Mouse (Mus musculus) hindbrain, embryonic 15.5 days (tissue): ENCODE measurements around the gene Traf3ip3. TPM values are rescaled to one million over a fixed set of nuclear protein-coding genes. Genes with fewer than 3 reads are reported as not detected.

Experiments
- ATAC-seq: fragments of 200-750 bp; cut with Nextera tagmentation; 2 replicates; pipeline ENCODE4 v1.8.0; 2017; ENCODE audit warnings: low read depth, moderate number of reproducible peaks, moderate TSS enrichment; ENCODE audit not compliant: low FRiP score
- H3K27ac ChIP-seq: fragments of 300-500 bp; sonication (generic); replicated peaks from 2 replicates; pipeline ENCODE4 v1.5.1; 2015; ENCODE audit warnings: mild to moderate bottlenecking, inconsistent platforms
- H3K27me3 ChIP-seq: fragments of 300-500 bp; sonication (generic); 2 replicates; pipeline ENCODE4 v1.6.1; 2015; ENCODE audit warnings: control low read depth, inconsistent platforms
- H3K36me3 ChIP-seq: fragments of 300-500 bp; sonication (generic); 2 replicates; pipeline ENCODE4 v1.6.1; 2015; ENCODE audit warnings: control low read depth, inconsistent platforms
- H3K4me1 ChIP-seq: fragments of 300-500 bp; sonication (generic); replicated peaks from 2 replicates; pipeline ENCODE4 v1.6.1; 2015; ENCODE audit warnings: control low read depth, inconsistent platforms
- H3K4me2 ChIP-seq: fragments of 300-500 bp; sonication (generic); 2 replicates; pipeline ENCODE4 v1.6.1; 2015; ENCODE audit warnings: moderate library complexity, mild to moderate bottlenecking, inconsistent platforms
- H3K4me3 ChIP-seq: fragments of 300-500 bp; sonication (generic); 2 replicates; pipeline ENCODE4 v1.5.1; 2015; ENCODE audit warnings: mild to moderate bottlenecking, inconsistent platforms
- H3K9ac ChIP-seq: fragments of 300-500 bp; sonication (generic); 2 replicates; pipeline ENCODE4 v1.6.1; 2015; ENCODE audit warnings: inconsistent platforms
- H3K9me3 ChIP-seq: fragments of 300-500 bp; sonication (generic); 2 replicates; pipeline ENCODE4 v1.6.1; 2016; ENCODE audit warnings: control low read depth, inconsistent platforms
- WGBS: fragments of 180-500 bp; shearing (Covaris S2); methylation state at CpG from one replicate; pipeline ENCODE4 v1.1.7; 2015; 5-methylcytosine and 5-hydroxymethylcytosine counted together
- polyA plus RNA-seq: library from polyadenylated mRNA; unstranded; fragments of >200 nt; fragmentation: Nextera tagmentation; extraction: Ambion mirVana; gene quantifications from 2 replicates; pipeline ENCODE4 v1.2.1, GENCODE M21; 2015

Traf3ip3 gene
- polyA plus RNA-seq: 2.3 and 2.5 TPM in 2 replicates

DNA sequence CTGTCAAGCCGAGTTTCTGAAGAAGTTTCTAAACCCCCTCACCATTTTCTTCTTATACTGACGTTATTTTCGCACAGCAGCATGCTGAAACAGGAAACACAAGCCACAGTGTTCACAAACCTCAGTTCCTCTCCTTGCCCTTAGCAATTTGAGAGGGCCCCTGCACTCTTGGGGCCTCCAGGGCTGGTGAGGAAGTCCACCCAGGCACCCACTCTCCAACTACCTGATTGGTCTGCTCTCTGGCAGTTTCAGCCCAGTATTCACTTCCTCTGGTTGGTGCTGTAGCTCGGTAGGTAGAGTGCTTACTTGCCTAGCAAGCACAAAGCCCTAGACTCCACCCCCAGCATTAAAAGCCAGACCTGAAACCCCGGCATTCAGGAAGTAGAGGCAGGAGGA is at the start of gene Traf3ip3:
Gene Traf3ip3 (minus strand): TSS at position 321 of the 396 bp plus-strand sequence.
- H3K4me1 ChIP-seq: no peaks in the 10 kb centered on the region
- H3K4me2 ChIP-seq: no peak within 1 kb of the TSS
- H3K36me3 ChIP-seq: no peaks in the 10 kb centered on the region
- 71% methylated on average over 5 of the region's 5 CpGs for WGBS
- H3K27me3 ChIP-seq: no peaks in the 10 kb centered on the region
- H3K9ac ChIP-seq: no peak within 1 kb of the TSS
- no peak within 1 kb of the TSS for H3K27ac ChIP-seq
- no peak for ATAC-seq
- H3K4me3 ChIP-seq: no peak within 1 kb of the TSS
- H3K9me3 ChIP-seq: no peaks in the 10 kb centered on the region

DNA sequence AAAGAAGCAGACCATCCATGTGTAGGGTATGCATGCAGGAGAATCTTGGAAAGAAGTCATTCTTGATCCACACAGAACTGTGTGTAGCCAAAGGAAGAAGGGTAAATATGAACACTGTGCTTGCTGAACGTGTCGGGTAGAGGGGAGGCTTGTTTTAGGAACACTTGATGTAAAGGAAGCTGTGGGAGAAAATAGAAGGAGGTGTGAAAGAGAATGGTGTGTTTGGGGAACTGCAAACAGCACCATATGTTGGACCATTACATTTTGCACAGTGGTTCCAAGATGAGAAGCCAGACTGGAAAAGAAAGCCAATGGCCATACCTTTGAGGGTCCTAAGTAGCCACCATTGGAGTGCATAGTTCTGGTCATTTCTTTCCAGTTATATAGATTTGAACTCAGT is 48.5 kb upstream of the Traf3ip3 start:
- no peak overlapping the region for H3K27ac ChIP-seq
- H3K4me1 ChIP-seq: no peaks in the 10 kb centered on the region
- no peak for ATAC-seq
- no peaks in the 10 kb centered on the region for H3K9me3 ChIP-seq
- WGBS: 86% methylated on average over 2 of the region's 2 CpGs
- no peak overlapping the region for H3K4me2 ChIP-seq
- no peaks in the 10 kb centered on the region for H3K36me3 ChIP-seq
- no peak overlapping the region for H3K4me3 ChIP-seq
- no peak overlapping the region for H3K9ac ChIP-seq
- H3K27me3 ChIP-seq: no peaks in the 10 kb centered on the region

DNA sequence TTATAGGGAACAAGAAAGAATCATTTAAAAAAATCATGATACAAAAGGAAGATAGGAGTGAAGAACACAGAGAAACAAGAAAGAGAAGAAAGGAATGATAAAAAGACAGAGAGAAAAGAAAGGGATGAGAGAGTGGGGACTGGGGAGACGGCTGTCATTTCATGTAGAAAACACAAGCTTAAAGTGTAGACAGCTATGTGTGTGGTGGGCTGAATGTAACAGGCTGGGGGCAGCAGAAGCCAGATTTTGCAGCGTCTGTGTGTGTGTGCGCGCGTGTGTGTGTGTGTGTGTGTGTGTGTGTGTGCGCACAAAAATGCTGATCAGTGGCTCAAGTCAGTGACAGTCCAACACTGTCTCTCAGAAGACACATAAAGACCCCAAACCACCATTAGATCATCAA is 42.7 kb upstream of the Traf3ip3 start:
- H3K36me3 ChIP-seq: no peaks in the 10 kb centered on the region
- H3K4me3 ChIP-seq: no peak overlapping the region
- no peak for ATAC-seq

DNA sequence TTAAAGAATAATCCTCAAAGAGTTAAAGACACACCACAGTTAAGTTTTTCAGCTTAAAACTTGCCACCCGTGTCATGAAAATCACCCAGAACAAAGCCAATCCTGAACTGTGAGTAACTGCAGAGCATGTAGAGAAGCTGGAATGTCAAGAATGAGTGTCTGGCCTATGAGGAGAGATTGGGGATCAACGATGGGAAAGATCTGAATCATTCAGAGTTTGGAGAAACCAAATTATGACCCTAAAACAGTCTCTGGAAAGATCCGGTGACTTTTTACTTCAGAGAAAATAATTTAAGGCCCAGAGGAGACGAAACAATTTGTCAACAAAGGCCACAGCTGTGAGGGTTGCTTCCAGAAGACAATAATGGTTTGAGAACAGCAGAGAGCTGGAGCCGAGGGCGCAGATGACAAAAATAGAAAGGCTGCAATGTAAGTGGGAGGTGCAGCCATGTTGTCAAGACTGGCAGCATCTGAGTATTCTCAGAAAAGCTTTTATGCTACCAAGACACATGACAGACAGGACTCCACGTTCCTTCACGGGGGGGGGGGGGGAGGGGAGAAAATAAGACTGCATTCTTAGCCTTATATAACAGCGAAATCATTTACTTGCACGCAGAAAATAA is 42.2 kb upstream of the Traf3ip3 start:
- Histone ChIP-seq H3K4me1 (no peaks in the 10 kb centered on the region), H3K4me3 (no peak overlapping the region), H3K9ac (no peak overlapping the region), H3K36me3 (no peaks in the 10 kb centered on the region), H3K27ac (no peak overlapping the region), H3K4me2 (no peak overlapping the region), H3K9me3 (no peaks in the 10 kb centered on the region), H3K27me3 (no peaks in the 10 kb centered on the region)
- 47% methylated on average over 10 of the region's 10 CpGs for WGBS
- ATAC-seq: no peak

More for the DNA sequence above, 42.7 kb upstream of the Traf3ip3 start:
- Histone ChIP-seq H3K4me1 (no peaks in the 10 kb centered on the region), H3K9me3 (no peaks in the 10 kb centered on the region), H3K4me2 (no peak overlapping the region), H3K27ac (no peak overlapping the region), H3K9ac (no peak overlapping the region), H3K27me3 (no peaks in the 10 kb centered on the region)
- 76% methylated on average over 6 of the region's 6 CpGs for whole genome bisulfite sequencing

DNA sequence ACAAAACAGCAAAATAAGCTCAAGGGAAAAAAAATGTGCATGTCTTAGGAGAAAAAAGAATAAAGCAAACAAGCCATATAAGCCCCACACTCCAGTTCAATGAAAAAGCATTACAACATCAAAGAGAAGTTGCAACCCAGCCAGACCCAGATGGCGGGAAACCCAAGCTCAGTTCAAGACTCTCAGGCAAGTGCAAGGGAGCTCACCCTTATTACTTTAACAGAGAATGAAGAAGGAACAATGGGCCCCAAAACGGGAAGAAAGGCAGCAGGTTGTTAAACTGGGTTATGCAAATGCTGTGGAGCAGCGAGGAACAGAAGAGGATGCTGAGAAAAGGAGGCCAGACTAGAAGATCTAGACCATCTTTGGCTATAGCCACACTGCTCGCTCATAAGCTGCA is 41.4 kb upstream of the Traf3ip3 start:
- no peak overlapping the region for H3K4me3 ChIP-seq
- no peak overlapping the region for H3K9ac ChIP-seq
- 53% methylated on average over 4 of the region's 4 CpGs for WGBS
- ATAC-seq: no peak
- H3K27me3 ChIP-seq: no peaks in the 10 kb centered on the region
- H3K9me3 ChIP-seq: no peaks in the 10 kb centered on the region
- no peaks in the 10 kb centered on the region for H3K36me3 ChIP-seq
- no peaks in the 10 kb centered on the region for H3K4me1 ChIP-seq
- H3K27ac ChIP-seq: no peak overlapping the region
- no peak overlapping the region for H3K4me2 ChIP-seq

DNA sequence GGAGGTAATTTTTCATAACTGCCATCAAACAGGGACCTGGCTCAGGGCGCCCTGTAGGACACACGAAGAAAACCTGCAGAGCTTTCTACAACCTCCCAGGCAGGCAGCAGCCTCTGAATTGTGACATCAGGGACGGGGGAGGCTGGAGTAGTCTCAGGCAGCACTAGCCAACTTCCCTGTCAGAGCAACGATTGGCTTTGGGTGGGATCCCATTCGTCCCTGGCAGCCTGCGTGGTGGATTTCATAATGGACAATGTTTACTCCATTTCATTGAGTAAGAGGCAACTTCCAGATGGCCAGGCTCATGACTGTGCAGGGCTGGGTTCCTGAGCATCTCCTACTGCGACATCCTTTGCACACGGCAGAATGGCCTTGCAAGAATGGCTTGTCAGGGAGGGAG is 40.7 kb upstream of the Traf3ip3 start:
- no peaks in the 10 kb centered on the region for H3K36me3 ChIP-seq
- no peaks in the 10 kb centered on the region for H3K4me1 ChIP-seq
- no peak overlapping the region for H3K4me2 ChIP-seq
- 75% methylated on average over 8 of the region's 8 CpGs for WGBS
- H3K9me3 ChIP-seq: no peaks in the 10 kb centered on the region
- ATAC-seq: no peak
- no peak overlapping the region for H3K4me3 ChIP-seq
- H3K9ac ChIP-seq: no peak overlapping the region
- no peaks in the 10 kb centered on the region for H3K27me3 ChIP-seq
- no peak overlapping the region for H3K27ac ChIP-seq

DNA sequence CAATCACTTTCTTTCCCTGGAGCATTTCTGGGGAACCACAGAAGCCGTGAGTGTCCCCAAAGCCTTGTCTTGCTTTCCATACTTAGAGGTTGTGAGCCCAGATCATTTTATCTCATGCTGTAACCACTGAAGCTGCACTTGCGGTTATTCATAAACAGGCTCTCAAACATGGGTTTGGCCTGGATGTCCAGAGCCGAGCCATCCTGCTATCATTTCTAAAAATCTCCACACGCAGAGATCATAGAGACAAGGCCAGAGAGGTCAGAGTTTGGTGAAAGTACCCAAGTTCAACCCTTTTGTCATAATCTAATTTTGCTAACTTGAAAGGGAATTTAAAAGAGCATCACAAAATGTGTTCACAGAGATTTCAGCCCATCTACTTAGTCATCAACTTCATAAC is 39.9 kb upstream of the Traf3ip3 start:
- H3K9me3 ChIP-seq: no peaks in the 10 kb centered on the region
- H3K36me3 ChIP-seq: no peaks in the 10 kb centered on the region
- H3K4me3 ChIP-seq: no peak overlapping the region
- no peaks in the 10 kb centered on the region for H3K27me3 ChIP-seq
- 93% methylated on average over 4 of the region's 4 CpGs for WGBS
- ATAC-seq: no peak
- no peak overlapping the region for H3K9ac ChIP-seq
- H3K27ac ChIP-seq: no peak overlapping the region
- no peaks in the 10 kb centered on the region for H3K4me1 ChIP-seq
- H3K4me2 ChIP-seq: no peak overlapping the region

DNA sequence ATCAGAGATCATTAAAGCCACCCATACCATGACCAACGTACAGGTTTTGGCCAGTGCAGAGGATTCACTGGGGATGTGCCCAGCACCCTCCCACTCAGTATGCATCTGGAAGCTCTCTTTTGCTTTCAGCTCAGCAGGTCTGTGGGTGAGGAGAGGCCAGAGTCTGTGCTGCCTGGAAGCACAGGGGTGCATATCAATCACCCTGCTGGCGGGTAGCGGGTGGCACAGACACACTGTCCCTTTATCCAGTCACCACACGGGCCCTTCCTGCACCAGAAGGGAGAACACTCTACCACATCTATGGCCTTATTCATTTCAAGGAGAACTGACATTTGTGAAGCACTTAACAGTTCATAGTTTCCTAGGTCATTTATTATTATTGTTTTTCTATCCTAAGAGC is 36.9 kb upstream of the Traf3ip3 start:
- H3K27ac ChIP-seq: no peak overlapping the region
- no peak overlapping the region for H3K4me3 ChIP-seq
- H3K27me3 ChIP-seq: no peaks in the 10 kb centered on the region
- H3K36me3 ChIP-seq: no peaks in the 10 kb centered on the region
- 34% methylated on average over 4 of the region's 4 CpGs for WGBS
- no peak for ATAC-seq
- H3K4me1 ChIP-seq: no peaks in the 10 kb centered on the region
- H3K4me2 ChIP-seq: no peak overlapping the region
- no peaks in the 10 kb centered on the region for H3K9me3 ChIP-seq
- H3K9ac ChIP-seq: no peak overlapping the region

DNA sequence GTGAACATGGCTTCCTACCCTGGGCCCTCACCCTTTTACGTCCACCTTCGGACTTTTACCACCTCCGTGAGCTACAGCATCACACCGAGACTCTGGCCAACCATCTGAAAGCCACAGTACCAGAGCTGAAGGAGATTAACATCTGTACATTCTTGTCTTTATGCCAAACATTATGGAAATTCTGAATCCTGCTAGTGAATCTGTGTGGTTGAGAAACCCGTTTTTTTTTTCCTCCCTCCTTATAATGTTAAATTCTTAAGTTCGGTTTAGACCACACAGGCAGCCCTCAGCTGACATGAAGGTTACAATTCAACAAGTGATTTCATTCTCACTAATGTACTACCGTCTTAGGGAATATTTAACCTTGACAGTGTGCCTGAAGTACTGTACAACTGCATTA is 33.4 kb upstream of the Traf3ip3 start:
- H3K27me3 ChIP-seq: no peaks in the 10 kb centered on the region
- H3K9me3 ChIP-seq: no peaks in the 10 kb centered on the region
- no peaks in the 10 kb centered on the region for H3K4me1 ChIP-seq
- no peaks in the 10 kb centered on the region for H3K36me3 ChIP-seq
- H3K9ac ChIP-seq: no peak overlapping the region
- H3K4me3 ChIP-seq: no peak overlapping the region
- H3K4me2 ChIP-seq: no peak overlapping the region
- no peak for ATAC-seq
- no peak overlapping the region for H3K27ac ChIP-seq
- WGBS: 92% methylated on average over 7 of the region's 7 CpGs

DNA sequence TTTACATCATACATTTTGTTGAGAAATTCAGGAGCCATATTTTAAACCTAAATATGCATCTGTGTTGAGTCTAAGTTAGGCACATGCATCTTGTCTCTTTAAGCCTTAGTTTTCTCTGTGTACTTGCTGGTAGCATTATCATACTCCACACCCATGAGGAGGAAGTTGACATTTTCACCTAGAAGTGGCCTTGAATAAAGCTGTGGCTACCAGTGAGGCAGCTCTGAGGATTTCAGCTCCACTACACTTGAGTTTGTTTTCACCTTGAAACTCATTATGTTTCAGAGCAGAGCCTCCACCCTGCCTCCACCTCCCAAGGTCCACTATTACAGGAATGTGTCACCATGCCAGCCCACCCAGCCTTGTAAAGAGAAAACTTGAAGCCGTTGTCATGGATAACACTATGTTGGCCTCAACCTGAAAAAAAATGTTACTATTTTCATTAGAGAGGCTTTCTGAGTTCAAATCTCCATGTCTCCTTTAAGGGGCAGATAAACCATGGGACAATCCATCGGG is 32.7 kb upstream of the Traf3ip3 start:
- no peaks in the 10 kb centered on the region for H3K27me3 ChIP-seq
- H3K9ac ChIP-seq: no peak overlapping the region
- no peaks in the 10 kb centered on the region for H3K36me3 ChIP-seq
- H3K4me3 ChIP-seq: no peak overlapping the region
- no peak for ATAC-seq
- H3K4me1 ChIP-seq: no peaks in the 10 kb centered on the region
- H3K9me3 ChIP-seq: no peaks in the 10 kb centered on the region
- WGBS: 95% methylated on average over 2 of the region's 2 CpGs
- no peak overlapping the region for H3K4me2 ChIP-seq
- H3K27ac ChIP-seq: no peak overlapping the region

DNA sequence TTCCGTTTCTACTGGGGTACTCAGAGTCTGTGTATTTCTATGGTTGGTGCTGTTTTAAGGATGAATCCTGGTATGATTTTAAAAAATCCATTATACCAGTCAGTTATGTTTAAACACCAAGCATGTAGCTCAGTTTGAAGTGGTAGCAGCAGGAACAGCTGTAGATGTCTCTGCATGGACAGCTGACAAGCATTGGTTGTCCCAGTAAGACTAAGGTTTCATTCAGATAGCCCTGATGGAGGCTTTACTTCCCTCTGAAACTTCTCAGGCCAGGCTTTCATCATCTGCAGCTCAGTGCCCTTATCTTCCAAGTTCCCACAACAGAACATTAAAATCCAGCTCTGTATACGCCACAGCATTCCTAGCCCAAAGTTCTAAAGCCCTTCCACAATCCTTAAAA is 31.2 kb upstream of the Traf3ip3 start:
- Histone ChIP-seq H3K27me3 (no peaks in the 10 kb centered on the region), H3K27ac (no peak overlapping the region), H3K4me3 (no peak overlapping the region), H3K9ac (no peak overlapping the region), H3K36me3 (no peaks in the 10 kb centered on the region), H3K9me3 (no peaks in the 10 kb centered on the region), H3K4me2 (no peak overlapping the region), H3K4me1 (no peaks in the 10 kb centered on the region)
- WGBS: 90% methylated on average over 2 of the region's 2 CpGs
- ATAC-seq: no peak

DNA sequence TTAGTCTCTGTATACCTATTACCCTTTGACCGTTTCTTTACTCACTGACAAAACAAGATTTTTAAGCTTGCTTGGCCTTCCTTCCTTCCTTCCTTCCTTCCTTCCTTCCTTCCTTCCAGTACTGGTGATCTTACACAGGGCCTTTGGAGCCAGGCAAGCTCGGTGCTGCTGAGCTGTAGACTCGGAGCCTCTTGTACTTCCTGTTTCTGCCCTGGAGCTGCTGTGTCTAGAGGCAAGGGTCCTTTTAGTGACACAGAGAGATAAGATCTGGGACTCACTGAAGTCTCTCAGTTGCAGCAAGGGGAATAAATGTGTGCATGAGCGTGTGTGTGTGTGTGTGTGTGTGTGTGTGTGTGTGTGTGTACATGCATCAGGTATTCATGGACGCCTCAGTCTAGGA is 29.4 kb upstream of the Traf3ip3 start:
- Histone ChIP-seq H3K27ac (no peak overlapping the region), H3K4me2 (no peak overlapping the region), H3K9me3 (no peaks in the 10 kb centered on the region), H3K36me3 (no peaks in the 10 kb centered on the region), H3K4me3 (no peak overlapping the region), H3K4me1 (no peaks in the 10 kb centered on the region), H3K9ac (no peak overlapping the region), H3K27me3 (no peaks in the 10 kb centered on the region)
- ATAC-seq: no peak
- 85% methylated on average over 5 of the region's 5 CpGs for WGBS

DNA sequence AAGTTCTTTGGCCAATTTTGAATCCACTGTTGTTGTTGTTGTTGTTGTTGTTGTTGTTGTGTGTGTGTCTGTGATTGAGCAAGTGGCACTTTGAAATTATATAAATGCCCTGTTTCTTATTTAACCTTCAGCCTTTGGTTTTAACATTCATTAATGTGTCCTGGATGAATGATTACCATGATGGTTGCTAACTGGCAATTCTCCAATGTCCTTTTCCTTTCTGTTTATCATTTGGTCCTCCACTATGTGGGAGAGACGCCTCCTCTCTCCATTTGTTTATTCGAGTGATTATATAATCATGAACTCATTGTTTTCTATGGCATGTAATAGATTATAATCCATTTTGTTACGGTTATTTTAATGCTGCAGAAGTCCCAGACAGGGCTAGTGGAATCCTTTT is 29.0 kb upstream of the Traf3ip3 start:
- H3K4me3 ChIP-seq: no peak overlapping the region
- H3K9me3 ChIP-seq: no peaks in the 10 kb centered on the region
- no peak overlapping the region for H3K4me2 ChIP-seq
- H3K36me3 ChIP-seq: no peaks in the 10 kb centered on the region
- WGBS: 75% methylated on average over 3 of the region's 3 CpGs
- H3K9ac ChIP-seq: no peak overlapping the region
- H3K27ac ChIP-seq: no peak overlapping the region
- no peaks in the 10 kb centered on the region for H3K4me1 ChIP-seq
- no peak for ATAC-seq
- H3K27me3 ChIP-seq: no peaks in the 10 kb centered on the region
